Mouse (Mus musculus): ENCODE measurements at regions not wholly inside any gene's neighbourhood (a gene's known extent, or its start where the extent isn't known, plus 50 kb on each side); places are given as distances from the start of the nearest gene placed in this dataset.

GRCm38 (mm10) chr19:26261530-26261929 is 343.3 kb upstream of the Smarca2 start:
- no peaks in the 10 kb centered on the region for H3K36me3 ChIP-seq (replicated peaks; ENCODE audit: control insufficient read depth, insufficient read depth)
- no peak overlapping the region for H3K9ac ChIP-seq
- no peaks in the 10 kb centered on the region for H3K27me3 ChIP-seq (ENCODE audit: control insufficient read depth, insufficient read depth, low read length)
- H3K4me1 ChIP-seq (replicated peaks; ENCODE audit: control insufficient read depth, insufficient read depth, low read length), result no peaks in the 10 kb centered on the region
- 90% methylated on average over 2 of the region's 2 CpGs for WGBS
- H3K4me2 ChIP-seq (replicated peaks), result no peak overlapping the region
- H3K27ac ChIP-seq, result no peak overlapping the region
- ATAC-seq (ENCODE audit: low FRiP score) (no peak), DNase-seq (ENCODE audit: low spot score) (no peak)
- H3K4me3 ChIP-seq (replicated peaks; ENCODE audit: low read length), result no peak overlapping the region
- no peaks in the 10 kb centered on the region for H3K9me3 ChIP-seq (ENCODE audit: control insufficient read depth, low read length)

- Histone ChIP-seq H3K27ac (no peak overlapping the region), H3K36me3 (replicated peaks; ENCODE audit: control insufficient read depth, insufficient read depth) (no peaks in the 10 kb centered on the region), H3K4me3 (replicated peaks; ENCODE audit: low read length) (no peak overlapping the region), H3K27me3 (ENCODE audit: control insufficient read depth, insufficient read depth, low read length) (no peaks in the 10 kb centered on the region), H3K4me1 (replicated peaks; ENCODE audit: control insufficient read depth, insufficient read depth, low read length) (no peaks in the 10 kb centered on the region), H3K9me3 (ENCODE audit: control insufficient read depth, low read length) (no peaks in the 10 kb centered on the region), H3K9ac (no peak overlapping the region), H3K4me2 (replicated peaks) (no peak overlapping the region)
- DNase-seq (ENCODE audit: low spot score) (no peak), ATAC-seq (ENCODE audit: low FRiP score) (no peak)
- WGBS, result 83% methylated on average over 6 of the region's 6 CpGs
Measured at GRCm38 (mm10) chr19:26296360-26296759, 308.5 kb upstream of the Smarca2 start.

- Histone ChIP-seq H3K4me1 (replicated peaks; ENCODE audit: control insufficient read depth, insufficient read depth, low read length) (no peaks in the 10 kb centered on the region), H3K9me3 (ENCODE audit: control insufficient read depth, low read length) (no peaks in the 10 kb centered on the region), H3K4me2 (replicated peaks) (no peak overlapping the region), H3K4me3 (replicated peaks; ENCODE audit: low read length) (no peak overlapping the region), H3K36me3 (replicated peaks; ENCODE audit: control insufficient read depth, insufficient read depth) (no peaks in the 10 kb centered on the region), H3K27me3 (ENCODE audit: control insufficient read depth, insufficient read depth, low read length) (no peaks in the 10 kb centered on the region), H3K27ac (no peak overlapping the region), H3K9ac (no peak overlapping the region)
- no peak for DNase-seq (ENCODE audit: low spot score)
- 100% methylated on average over 1 of the region's 1 CpGs for WGBS
- no peak for ATAC-seq (ENCODE audit: low FRiP score)
Measured at GRCm38 (mm10) chr19:26308477-26309135, 296.2 kb upstream of the Smarca2 start.

GRCm38 (mm10) chr19:26318977-26319376 is 285.9 kb upstream of the Smarca2 start:
- no peaks in the 10 kb centered on the region for H3K27me3 ChIP-seq (ENCODE audit: control insufficient read depth, insufficient read depth, low read length)
- H3K4me2 ChIP-seq (replicated peaks), result no peak overlapping the region
- no peak overlapping the region for H3K27ac ChIP-seq
- no peak overlapping the region for H3K9ac ChIP-seq
- H3K9me3 ChIP-seq (ENCODE audit: control insufficient read depth, low read length), result no peaks in the 10 kb centered on the region
- no peaks in the 10 kb centered on the region for H3K36me3 ChIP-seq (replicated peaks; ENCODE audit: control insufficient read depth, insufficient read depth)
- ATAC-seq (ENCODE audit: low FRiP score), result no peak
- no peak overlapping the region for H3K4me3 ChIP-seq (replicated peaks; ENCODE audit: low read length)
- DNase-seq (ENCODE audit: low spot score), result no peak
- H3K4me1 ChIP-seq (replicated peaks; ENCODE audit: control insufficient read depth, insufficient read depth, low read length), result no peaks in the 10 kb centered on the region
- WGBS, result 86% methylated on average over 2 of the region's 2 CpGs

GRCm38 (mm10) chr19:26323682-26324081 is 281.2 kb upstream of the Smarca2 start:
- WGBS, result 88% methylated on average over 5 of the region's 5 CpGs
- Histone ChIP-seq H3K4me1 (replicated peaks; ENCODE audit: control insufficient read depth, insufficient read depth, low read length) (no peaks in the 10 kb centered on the region), H3K4me3 (replicated peaks; ENCODE audit: low read length) (no peak overlapping the region), H3K4me2 (replicated peaks) (no peak overlapping the region), H3K27ac (no peak overlapping the region), H3K36me3 (replicated peaks; ENCODE audit: control insufficient read depth, insufficient read depth) (no peaks in the 10 kb centered on the region), H3K9me3 (ENCODE audit: control insufficient read depth, low read length) (no peaks in the 10 kb centered on the region), H3K27me3 (ENCODE audit: control insufficient read depth, insufficient read depth, low read length) (no peaks in the 10 kb centered on the region), H3K9ac (no peak overlapping the region)
- DNase-seq (ENCODE audit: low spot score), result no peak
- ATAC-seq (ENCODE audit: low FRiP score), result no peak

GRCm38 (mm10) chr19:26339120-26339519 is 265.7 kb upstream of the Smarca2 start:
- H3K4me1 ChIP-seq (replicated peaks; ENCODE audit: control insufficient read depth, insufficient read depth, low read length), result no peaks in the 10 kb centered on the region
- DNase-seq (ENCODE audit: low spot score), result no peak
- H3K4me2 ChIP-seq (replicated peaks), result no peak overlapping the region
- WGBS, result 81% methylated on average over 4 of the region's 4 CpGs
- no peaks in the 10 kb centered on the region for H3K27me3 ChIP-seq (ENCODE audit: control insufficient read depth, insufficient read depth, low read length)
- H3K9me3 ChIP-seq (ENCODE audit: control insufficient read depth, low read length), result no peaks in the 10 kb centered on the region
- no peaks in the 10 kb centered on the region for H3K36me3 ChIP-seq (replicated peaks; ENCODE audit: control insufficient read depth, insufficient read depth)
- no peak overlapping the region for H3K4me3 ChIP-seq (replicated peaks; ENCODE audit: low read length)
- no peak for ATAC-seq (ENCODE audit: low FRiP score)
- no peak overlapping the region for H3K27ac ChIP-seq
- H3K9ac ChIP-seq, result no peak overlapping the region

- H3K27me3 ChIP-seq (ENCODE audit: control insufficient read depth, insufficient read depth, low read length), result no peaks in the 10 kb centered on the region
- no peak overlapping the region for H3K4me3 ChIP-seq (replicated peaks; ENCODE audit: low read length)
- H3K4me2 ChIP-seq (replicated peaks), result no peak overlapping the region
- WGBS, result 66% methylated on average over 3 of the region's 3 CpGs
- ATAC-seq (ENCODE audit: low FRiP score), result no peak
- no peak overlapping the region for H3K27ac ChIP-seq
- DNase-seq (ENCODE audit: low spot score), result no peak
- no peaks in the 10 kb centered on the region for H3K9me3 ChIP-seq (ENCODE audit: control insufficient read depth, low read length)
- no peaks in the 10 kb centered on the region for H3K36me3 ChIP-seq (replicated peaks; ENCODE audit: control insufficient read depth, insufficient read depth)
- H3K4me1 ChIP-seq (replicated peaks; ENCODE audit: control insufficient read depth, insufficient read depth, low read length), result no peaks in the 10 kb centered on the region
- H3K9ac ChIP-seq, result no peak overlapping the region
Measured at GRCm38 (mm10) chr19:26340155-26340554, 264.7 kb upstream of the Smarca2 start.

- WGBS, result 93% methylated on average over 7 of the region's 7 CpGs
- no peak overlapping the region for H3K4me2 ChIP-seq (replicated peaks)
- no peaks in the 10 kb centered on the region for H3K9me3 ChIP-seq (ENCODE audit: control insufficient read depth, low read length)
- DNase-seq (ENCODE audit: low spot score), result no peak
- H3K36me3 ChIP-seq (replicated peaks; ENCODE audit: control insufficient read depth, insufficient read depth), result no peaks in the 10 kb centered on the region
- H3K27me3 ChIP-seq (ENCODE audit: control insufficient read depth, insufficient read depth, low read length), result no peaks in the 10 kb centered on the region
- H3K4me3 ChIP-seq (replicated peaks; ENCODE audit: low read length), result no peak overlapping the region
- H3K9ac ChIP-seq, result no peak overlapping the region
- ATAC-seq (ENCODE audit: low FRiP score), result no peak
- no peaks in the 10 kb centered on the region for H3K4me1 ChIP-seq (replicated peaks; ENCODE audit: control insufficient read depth, insufficient read depth, low read length)
- no peak overlapping the region for H3K27ac ChIP-seq
Measured at GRCm38 (mm10) chr19:26355054-26355453, 249.8 kb upstream of the Smarca2 start.

GRCm38 (mm10) chr19:26383961-26384381 is 220.9 kb upstream of the Smarca2 start:
- WGBS, result 84% methylated on average over 4 of the region's 4 CpGs
- no peak for DNase-seq (ENCODE audit: low spot score)
- no peaks in the 10 kb centered on the region for H3K4me1 ChIP-seq (replicated peaks; ENCODE audit: control insufficient read depth, insufficient read depth, low read length)

GRCm38 (mm10) chr19:26386075-26386474 is 218.8 kb upstream of the Smarca2 start:
- no peak overlapping the region for H3K9ac ChIP-seq
- H3K36me3 ChIP-seq (replicated peaks; ENCODE audit: control insufficient read depth, insufficient read depth), result no peaks in the 10 kb centered on the region
- no peaks in the 10 kb centered on the region for H3K27me3 ChIP-seq (ENCODE audit: control insufficient read depth, insufficient read depth, low read length)
- H3K4me2 ChIP-seq (replicated peaks), result no peak overlapping the region
- no peak overlapping the region for H3K4me3 ChIP-seq (replicated peaks; ENCODE audit: low read length)
- DNase-seq (ENCODE audit: low spot score) (no peak), ATAC-seq (ENCODE audit: low FRiP score) (no peak)
- H3K9me3 ChIP-seq (ENCODE audit: control insufficient read depth, low read length), result no peaks in the 10 kb centered on the region
- no peak overlapping the region for H3K27ac ChIP-seq
- H3K4me1 ChIP-seq (replicated peaks; ENCODE audit: control insufficient read depth, insufficient read depth, low read length), result no peaks in the 10 kb centered on the region

More at GRCm38 (mm10) chr19:26383961-26384381, 220.9 kb upstream of the Smarca2 start:
- no peak for ATAC-seq (ENCODE audit: low FRiP score)
- Histone ChIP-seq H3K27me3 (ENCODE audit: control insufficient read depth, insufficient read depth, low read length) (no peaks in the 10 kb centered on the region), H3K4me2 (replicated peaks) (no peak overlapping the region), H3K9ac (no peak overlapping the region), H3K9me3 (ENCODE audit: control insufficient read depth, low read length) (no peaks in the 10 kb centered on the region), H3K36me3 (replicated peaks; ENCODE audit: control insufficient read depth, insufficient read depth) (no peaks in the 10 kb centered on the region), H3K27ac (no peak overlapping the region), H3K4me3 (replicated peaks; ENCODE audit: low read length) (no peak overlapping the region)

Data from hindbrain, embryonic 14.5 days (tissue).